Mouse (Mus musculus) adrenal gland, adult 18-20 months (tissue): ENCODE data around the gene Akt1s1. TPM values are rescaled to one million over a fixed set of nuclear protein-coding genes. Genes with fewer than 3 reads are reported as not detected.

Experiments used
- DNase-seq, 2 experiments: peaks; one replicate each; pipeline ENCODE4 v3.0.0; 2021 to 2022; ENCODE audit warnings: low spot score in 2 of 2
- long read RNA-seq, 2 experiments: library from polyadenylated mRNA; stranded (forward); transcript quantifications; one replicate each; pipeline ENCODE4 v2.0.0; 2021
- total RNA-seq, 2 experiments: library from RNA; stranded (reverse); gene quantifications; 1 replicate in 1 of 2; 2 replicates in 1 of 2; pipeline ENCODE4 v1.2.3; 2021

Akt1s1 gene
- 100 to 1,000 TPM in 1 of 2 experiments, 10 to 100 TPM in 1; 86.3 to 128 TPM for total RNA-seq
- long read RNA-seq, experiment 1, transcript Akt1s1-204 (5 exons, 1,812 nt): minor isoform, 14 of 94 reads
- long read RNA-seq, experiment 1, transcript Akt1s1-203 (5 exons, 1,160 nt): major isoform, 29 of 94 reads
- long read RNA-seq, experiment 1, partial matches to known transcripts: 19 of 94 reads
- long read RNA-seq, experiment 1, other reads (novel, unspliced or antisense): 30 of 94 reads
- long read RNA-seq, experiment 2, transcript Akt1s1-204 (5 exons, 1,812 nt): minor isoform, 37 of 174 reads
- long read RNA-seq, experiment 2, transcript Akt1s1-202 (5 exons, 1,757 nt): minor isoform, 8 of 174 reads
- long read RNA-seq, experiment 2, transcript Akt1s1-203 (5 exons, 1,160 nt): major isoform, 38 of 174 reads
- long read RNA-seq, experiment 2, partial matches to known transcripts: 60 of 174 reads
- long read RNA-seq, experiment 2, other reads (novel, unspliced or antisense): 31 of 174 reads

- peak; percentile 93 to 94 for DNase-seq
Measured at GRCm38 (mm10) chr7:44848561-44849415, at the start of gene Akt1s1, which contains the start of gene Tbc1d17. Akt1s1 (plus strand) TSS chr7:44848991. Tbc1d17 (minus strand) TSS chr7:44849079.

GRCm38 (mm10) chr7:44808927-44809326, 39.9 kb upstream of the Akt1s1 start:
- DNase-seq: no peak

GRCm38 (mm10) chr7:44809466-44809865, 39.3 kb upstream of the Akt1s1 start:
- peak in 1 of 2 experiments; percentile 12 for DNase-seq

- DNase-seq: no peak
Measured at GRCm38 (mm10) chr7:44810365-44810764, 38.4 kb upstream of the Akt1s1 start.

- peak in 1 of 2 experiments; percentile 16 for DNase-seq
Measured at GRCm38 (mm10) chr7:44810819-44811557, 37.8 kb upstream of the Akt1s1 start.

GRCm38 (mm10) chr7:44812651-44813325, 36.0 kb upstream of the Akt1s1 start:
- peak in 1 of 2 experiments; percentile 17 for DNase-seq

GRCm38 (mm10) chr7:44813985-44814384, 34.8 kb upstream of the Akt1s1 start:
- peak in 1 of 2 experiments; percentile 9 for DNase-seq

GRCm38 (mm10) chr7:44814423-44814822, 34.4 kb upstream of the Akt1s1 start:
- peak in 1 of 2 experiments; percentile 15 for DNase-seq

GRCm38 (mm10) chr7:44814952-44815553, 33.7 kb upstream of the Akt1s1 start:
- peak; percentile 7 to 34 for DNase-seq

- DNase-seq: peak; percentile 98 to 99
Measured at GRCm38 (mm10) chr7:44815721-44816469, 32.9 kb upstream of the Akt1s1 start, which contains the start of the genes Nup62 and Il4i1. Nup62 (plus strand) TSS chr7:44816088. Il4i1 (plus strand) TSS chr7:44816387.

- DNase-seq: peak in 1 of 2 experiments; percentile 69
Measured at GRCm38 (mm10) chr7:44816470-44817021, 32.2 kb upstream of the Akt1s1 start, which contains the start of gene Atf5. Atf5 (minus strand) TSS chr7:44816658.

- peak; percentile 4 to 12 for DNase-seq
Measured at GRCm38 (mm10) chr7:44817441-44817840, 31.4 kb upstream of the Akt1s1 start.

- DNase-seq: peak in 1 of 2 experiments; percentile 19
Measured at GRCm38 (mm10) chr7:44818164-44818563, 30.6 kb upstream of the Akt1s1 start.

GRCm38 (mm10) chr7:44818751-44819235, 30.0 kb upstream of the Akt1s1 start:
- DNase-seq: peak; percentile 49 to 63

- peak in 1 of 2 experiments; percentile 12 for DNase-seq
Measured at GRCm38 (mm10) chr7:44819391-44819790, 29.4 kb upstream of the Akt1s1 start.

- peak; percentile 25 to 28 for DNase-seq
Measured at GRCm38 (mm10) chr7:44819863-44820262, 28.9 kb upstream of the Akt1s1 start.

GRCm38 (mm10) chr7:44820525-44820924, 28.3 kb upstream of the Akt1s1 start:
- peak in 1 of 2 experiments; percentile 10 for DNase-seq
